Mouse (Mus musculus): ENCODE data around the gene Cfap77.
"Not testable (repeated sequence)": the region's sequence is repeated elsewhere in the genome, so short reads cannot be mapped to it uniquely, and the experiment has no call there.

DNA sequence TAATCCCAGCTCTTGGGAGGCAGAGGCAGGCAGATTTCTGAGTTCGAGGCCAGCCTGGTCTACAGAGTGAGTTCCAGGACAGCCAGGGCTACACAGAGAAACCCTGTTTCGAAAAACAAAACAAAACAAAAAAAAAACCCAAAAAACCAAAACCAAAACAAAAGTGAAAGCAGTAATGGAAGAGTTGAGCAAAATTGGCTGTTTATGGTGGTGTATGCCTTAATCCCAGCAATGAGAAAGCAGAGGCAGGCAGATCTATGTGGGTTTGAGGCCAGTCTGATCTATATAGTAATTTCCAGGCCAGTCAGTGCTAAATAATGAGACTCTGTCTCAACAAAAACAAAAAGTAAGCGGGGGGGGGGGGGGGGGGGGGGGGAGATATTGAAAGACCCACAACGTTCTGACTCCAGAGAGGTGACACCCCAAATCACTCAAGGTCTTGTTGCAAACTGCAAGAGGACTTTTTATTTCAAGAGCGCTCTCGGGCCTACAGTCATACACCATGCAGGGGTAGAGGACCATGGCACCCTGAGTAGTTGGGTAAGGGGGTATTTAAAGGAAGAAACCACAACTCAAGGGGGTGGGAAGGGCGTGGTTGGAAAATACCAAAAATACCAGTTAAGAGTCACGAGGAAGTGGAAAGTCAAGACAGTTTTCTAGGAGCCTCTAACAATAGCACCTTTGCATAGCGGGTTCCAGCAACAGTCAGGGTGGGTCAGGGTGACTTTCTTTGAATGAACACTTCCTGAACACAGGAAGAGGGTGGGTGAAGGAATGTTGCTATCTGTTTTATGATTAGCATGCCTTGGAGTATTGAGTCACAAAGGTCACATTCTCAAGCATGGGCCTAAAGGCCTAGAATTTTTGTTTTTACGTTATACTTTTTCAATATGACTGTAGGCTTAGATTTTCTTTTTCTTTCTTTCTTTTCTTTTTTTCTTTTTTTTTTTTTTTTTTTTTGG lies 47.8 kb upstream of the Cfap77 start:
- TF ChIP-seq FLI1 (IDR thresholded peaks at IDR 0.05; ENCODE audit: low read length); GATA1 (IDR thresholded peaks at IDR 0.05; ENCODE audit: borderline replicate concordance, low read length): not testable (repeated sequence)

Data from megakaryocyte, embryonic 14.5 days (primary cell).